11 mouse cellular contexts compared by ENCODE assay signal in genomic region chr1:79713081-79713480, GRCm38 (mm10). TPM values are rescaled to one million over a fixed set of nuclear protein-coding genes. Genes with fewer than 3 reads are reported as not detected.
"Had no signal": no experiment of that assay in that cellular context is flagged by ENCODE, and none has a peak within 500 bp of the region (broad histone marks: within the 10 kb centered on the region; RNA-seq: fewer than 3 reads in every experiment).

No protein-coding gene starts in this region.

- H3K9ac ChIP-seq: intestine, embryonic 15.5 days; liver, embryonic 15.5 days; neural tube, embryonic 12.5 days had no signal

- DNase-seq: lung, adult 2 months; lung, postnatal 36 days; midbrain, embryonic 14.5 days; thymus, adult 2 months; thymus, postnatal 25 days had no signal

- H3K27me3 ChIP-seq: intestine, embryonic 15.5 days; liver, embryonic 15.5 days; neural tube, embryonic 12.5 days had no signal

- H3K36me3 ChIP-seq: intestine, embryonic 15.5 days had no signal

- H3K9me3 ChIP-seq: intestine, embryonic 15.5 days; limb, embryonic 10.5 days; liver, embryonic 15.5 days; neural tube, embryonic 12.5 days had no signal

- H3K4me1 ChIP-seq: intestine, embryonic 15.5 days; limb, embryonic 10.5 days; neural tube, embryonic 12.5 days had no signal

- H3K4me3 ChIP-seq: intestine, embryonic 15.5 days; left cerebral cortex, adult 2 months; limb, embryonic 10.5 days; liver, embryonic 15.5 days; neural tube, embryonic 12.5 days had no signal

- H3K4me2 ChIP-seq: intestine, embryonic 15.5 days; liver, embryonic 11.5 days; liver, embryonic 15.5 days; neural tube, embryonic 12.5 days had no signal

- H3K27ac ChIP-seq: intestine, embryonic 15.5 days; left cerebral cortex, adult 2 months; limb, embryonic 10.5 days; liver, embryonic 15.5 days; neural tube, embryonic 12.5 days had no signal

- ATAC-seq: intestine, embryonic 15.5 days had no signal

RNA-seq across cellular contexts. Expression of gene Ap1s3, which starts 41.3 kb away (rescaled TPM):
- polyA plus RNA-seq: midbrain, embryonic 14.5 days; neural tube, embryonic 12.5 days had no signal
